Mouse (Mus musculus) erythroblast, adult 5-6 weeks (primary cell): ENCODE measurements around the gene Dusp5. TPM values are rescaled to one million over a fixed set of nuclear protein-coding genes. Genes with fewer than 3 reads are reported as not detected.
"Not testable (repeated sequence)": the region's sequence is repeated elsewhere in the genome, so short reads cannot be mapped to it uniquely, and the experiment has no call there.

ENCODE experiments used
- ATAC-seq: replicated peaks from 2 replicates; pipeline ENCODE4 v1.8.0; 2016; ENCODE audit warnings: moderate number of reproducible peaks, mild to moderate bottlenecking, moderate TSS enrichment, inconsistent platforms; ENCODE audit not compliant: poor library complexity, low FRiP score, severe bottlenecking
- total RNA-seq, 2 experiments: library from RNA; stranded (forward) in 1 of 2; stranded (reverse) in 1 of 2; fragments of 150-400 nt in 1 of 2; fragments of 200-764, 138-1000 nt in 1 of 2; gene quantifications; 2 replicates each; pipeline versions ENCODE4 v1.2.3 to v1.2.4; 2015 to 2017; ENCODE audit warnings: low replicate concordance in 2 of 2

Dusp5 gene
- total RNA-seq, 2 experiments from 2014 or later: 1.8 to 2.9 TPM

DNA sequence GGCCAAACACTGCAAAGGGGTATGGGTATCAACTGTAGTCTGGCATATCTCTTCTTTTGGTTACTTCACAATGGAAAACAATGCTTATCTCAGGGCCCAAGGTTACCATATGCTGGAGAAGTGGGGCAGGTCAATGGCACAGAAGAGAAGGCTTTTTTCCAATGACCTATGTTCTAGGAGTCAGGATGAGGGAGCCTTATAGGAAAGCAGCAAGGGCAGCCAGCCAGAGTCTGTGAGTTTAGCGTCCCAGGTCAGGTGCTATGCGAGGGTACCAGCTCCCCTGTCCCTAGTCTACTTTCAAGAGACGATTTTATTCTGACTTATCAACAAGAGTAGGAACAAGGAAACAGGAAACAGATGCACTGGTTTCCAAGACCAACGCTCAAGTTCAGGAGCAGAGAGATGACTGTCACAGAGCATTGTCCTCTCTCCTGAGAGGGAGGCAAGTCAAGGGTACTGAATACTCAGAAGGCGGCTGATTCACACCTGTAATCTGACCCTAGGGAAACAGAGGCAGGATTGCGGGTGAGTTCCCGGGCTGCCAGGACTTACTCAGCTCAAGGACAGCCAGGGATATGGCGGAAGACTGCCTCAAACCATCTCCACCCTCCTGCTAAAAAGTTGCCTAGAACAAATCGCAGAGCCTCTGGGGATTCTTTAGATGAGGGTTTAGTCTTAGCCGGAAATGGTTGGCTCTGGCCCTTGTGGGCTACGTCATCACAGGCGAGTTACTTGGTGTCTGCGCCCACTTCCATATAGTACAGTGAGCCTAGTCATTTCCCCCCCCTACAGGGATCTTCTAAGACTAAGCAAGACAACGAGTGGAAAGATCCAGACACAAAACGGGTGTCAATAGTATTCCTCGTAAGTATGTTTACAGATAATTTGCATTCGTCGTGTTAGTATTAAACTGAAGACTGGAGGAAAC lies 42.9 kb downstream of the Dusp5 start:
- no peak for ATAC-seq

GRCm38 (mm10) chr19:53572607-53573006 lies 43.7 kb downstream of the Dusp5 start:
- no peak for ATAC-seq

GRCm38 (mm10) chr19:53573151-53573550 lies 44.2 kb downstream of the Dusp5 start:
- ATAC-seq: no peak

GRCm38 (mm10) chr19:53574131-53574530 lies 45.2 kb downstream of the Dusp5 start:
- ATAC-seq: no peak

- ATAC-seq: no peak
Measured at GRCm38 (mm10) chr19:53574546-53574945, 45.6 kb downstream of the Dusp5 start.

DNA sequence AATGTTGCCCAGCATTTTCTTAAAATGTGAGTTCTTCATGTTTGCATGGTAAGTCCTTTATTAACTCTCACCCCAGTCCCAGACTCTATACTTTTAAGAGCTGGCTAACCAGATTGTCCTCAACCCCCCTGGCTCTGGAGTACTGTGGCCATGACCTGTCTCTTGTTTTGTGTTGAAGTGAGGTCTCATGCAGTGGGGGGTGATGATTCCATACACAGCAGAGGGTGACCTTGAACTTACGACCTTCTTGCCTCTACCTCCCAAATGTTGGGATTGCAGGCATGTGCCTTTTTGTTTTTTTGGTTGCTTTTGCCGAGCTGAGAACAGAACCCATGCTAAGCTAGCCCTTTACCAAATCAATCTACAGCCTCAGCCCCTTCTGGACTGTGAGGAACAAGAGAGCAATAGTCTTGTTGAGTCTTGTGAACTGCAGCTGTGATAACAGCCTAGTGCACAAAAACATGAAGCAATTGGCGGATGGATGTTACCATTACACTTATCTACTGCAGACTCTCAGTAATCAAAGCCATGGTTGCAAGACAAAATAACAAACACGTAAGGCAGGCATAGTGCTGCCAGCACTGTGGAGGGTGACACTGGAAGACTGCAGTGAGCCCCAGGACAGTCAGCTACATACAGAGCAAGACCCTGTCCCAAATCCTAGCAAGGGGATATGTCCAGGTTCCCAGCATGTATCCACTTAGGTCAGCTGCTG lies 46.5 kb downstream of the Dusp5 start:
- no peak for ATAC-seq

DNA sequence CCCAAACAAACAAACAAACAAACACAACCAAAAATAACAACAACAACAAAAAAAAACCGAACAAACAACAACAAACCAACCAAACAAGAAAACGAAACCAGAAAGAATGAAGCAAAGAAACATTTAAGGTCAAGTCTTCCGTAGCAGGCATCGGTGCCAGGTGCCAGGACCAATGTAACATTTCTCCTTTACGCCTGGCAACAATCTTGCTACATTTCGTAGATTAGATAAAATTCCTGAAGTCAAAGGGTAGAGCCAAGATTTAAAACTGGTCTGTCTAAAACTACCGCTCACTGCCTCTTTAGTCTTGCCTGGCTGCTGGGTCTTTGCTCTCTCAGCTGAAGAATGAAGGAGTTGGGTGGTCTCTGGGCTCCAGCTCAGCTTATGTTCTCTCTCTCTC lies 47.2 kb downstream of the Dusp5 start:
- ATAC-seq: no peak

DNA sequence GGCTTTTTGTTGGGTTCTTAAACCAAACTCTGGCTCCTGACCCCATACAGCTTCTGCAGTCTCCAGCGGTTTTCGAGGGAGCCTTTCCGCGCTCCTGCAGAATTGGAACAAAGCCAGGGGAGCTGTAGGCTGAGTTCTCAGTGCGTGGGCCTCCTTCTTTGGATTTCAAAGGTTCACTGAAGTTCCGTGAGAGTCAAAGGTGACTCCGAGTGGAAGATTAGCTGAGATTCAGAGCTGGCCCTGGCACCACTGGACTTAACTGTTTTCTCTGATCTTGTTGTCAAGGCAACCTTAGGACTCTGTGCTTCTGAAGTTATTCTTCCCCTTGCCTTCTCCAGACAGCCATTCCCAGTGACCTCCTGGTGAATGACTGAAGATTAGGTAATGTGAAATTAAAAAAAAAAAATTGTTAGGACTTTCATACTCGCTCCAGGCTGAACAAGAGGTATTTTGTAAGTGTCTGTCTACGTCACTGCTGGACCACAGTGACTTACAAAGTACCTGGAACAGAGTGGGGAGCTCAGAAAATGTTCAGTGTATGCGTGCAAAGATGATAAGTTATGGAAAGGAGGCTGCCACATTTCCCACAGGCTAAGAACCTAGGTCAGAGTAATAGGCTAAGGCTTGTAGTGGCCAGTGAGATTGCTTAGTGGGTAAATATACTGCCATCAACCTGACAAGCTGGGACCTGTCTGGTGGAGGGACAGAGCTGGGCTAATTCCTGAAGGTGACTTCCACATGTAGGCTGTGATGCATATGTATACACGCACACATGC lies 48.3 kb downstream of the Dusp5 start:
- ATAC-seq: no peak

- ATAC-seq: peak; percentile 80
Measured at GRCm38 (mm10) chr19:53578597-53579252, 49.8 kb downstream of the Dusp5 start.

DNA sequence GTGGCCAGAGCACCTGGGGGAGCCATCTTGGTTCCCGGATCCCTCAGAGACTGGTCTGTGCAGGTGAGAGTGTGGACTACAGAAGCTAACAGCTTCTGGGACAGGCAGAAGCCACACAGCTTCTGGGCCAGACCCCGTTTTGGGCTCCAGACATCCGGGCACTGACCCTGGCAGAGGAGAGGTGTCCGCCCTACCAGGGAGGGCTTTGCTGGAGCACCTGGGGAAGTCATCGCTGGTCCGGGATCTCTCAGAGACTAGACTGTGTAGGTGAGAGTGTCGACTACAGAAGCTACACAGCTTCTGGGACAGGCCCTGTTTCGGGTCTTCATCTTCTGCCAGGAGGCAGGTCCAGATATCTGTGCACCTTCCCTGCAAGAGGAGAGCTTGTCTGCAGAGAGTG lies 51.4 kb downstream of the Dusp5 start:
- ATAC-seq: not testable (repeated sequence)

- ATAC-seq: not testable (repeated sequence)
Measured at GRCm38 (mm10) chr19:53587686-53588085, 58.8 kb downstream of the Dusp5 start.

DNA sequence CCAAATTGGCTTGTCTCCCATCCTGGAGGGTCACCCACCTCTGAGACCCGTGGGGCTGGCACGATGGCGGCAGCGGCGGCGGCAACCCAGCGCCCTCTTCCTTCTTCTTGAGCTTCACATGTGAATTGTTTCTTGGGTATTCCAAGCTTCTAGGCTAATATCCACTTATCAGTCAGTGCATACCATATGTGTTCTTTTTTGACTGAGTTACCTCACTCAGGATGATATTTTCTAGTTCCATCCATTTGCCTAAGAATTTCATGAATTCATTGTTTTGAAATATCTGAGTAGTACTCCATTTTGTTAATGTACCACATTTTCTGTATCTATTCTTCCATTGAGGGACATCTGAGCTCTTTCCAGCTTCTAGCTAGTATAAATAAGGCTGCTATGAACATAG lies 60.1 kb downstream of the Dusp5 start, which contains the start of gene Nutf2-ps1:
Gene Nutf2-ps1 (minus strand): TSS at position 101 of the 400 bp plus-strand sequence.
- not testable (repeated sequence) for ATAC-seq

Other genes starting within 250 kb of the Dusp5 start
- gene Mxi1, start 218.6 kb upstream of the Dusp5 start, total RNA-seq (2015; ENCODE audit: low replicate concordance): 71.1 and 75.4 TPM in 2 replicates
- gene Mxi1, start 218.6 kb upstream of the Dusp5 start, total RNA-seq (2017; ENCODE audit: low replicate concordance): 156 and 229 TPM in 2 replicates
- not detected in 2 replicates for gene Gm10197, start 157.3 kb upstream of the Dusp5 start, total RNA-seq (2015; ENCODE audit: low replicate concordance)
- gene Gm10197, start 157.3 kb upstream of the Dusp5 start, total RNA-seq (2017; ENCODE audit: low replicate concordance): not detected in 2 replicates
- 17.5 and 29.0 TPM in 2 replicates for gene Smndc1, start 138.5 kb upstream of the Dusp5 start, total RNA-seq (2015; ENCODE audit: low replicate concordance)
- 17.3 and 18.9 TPM in 2 replicates for gene Smndc1, start 138.5 kb upstream of the Dusp5 start, total RNA-seq (2017; ENCODE audit: low replicate concordance)
- 4.0 and 22.2 TPM in 2 replicates for gene Nutf2-ps1, start 60.0 kb downstream of the Dusp5 start, total RNA-seq (2015; ENCODE audit: low replicate concordance)
- gene Nutf2-ps1, start 60.0 kb downstream of the Dusp5 start, total RNA-seq (2017; ENCODE audit: low replicate concordance): 21.7 and 52.3 TPM in 2 replicates
- 49.2 and 62.9 TPM in 2 replicates for gene Smc3, start 71.3 kb downstream of the Dusp5 start, total RNA-seq (2015; ENCODE audit: low replicate concordance)
- 80.2 and 115 TPM in 2 replicates for gene Smc3, start 71.3 kb downstream of the Dusp5 start, total RNA-seq (2017; ENCODE audit: low replicate concordance)
- not detected in 2 replicates for gene Rbm20, start 148.2 kb downstream of the Dusp5 start, total RNA-seq (2015; ENCODE audit: low replicate concordance)
- gene Rbm20, start 148.2 kb downstream of the Dusp5 start, total RNA-seq (2017; ENCODE audit: low replicate concordance): not detected in 2 replicates